Mouse (Mus musculus): Measurements from ENCODE around the gene Gnaq.

Gnaq gene

DNA sequence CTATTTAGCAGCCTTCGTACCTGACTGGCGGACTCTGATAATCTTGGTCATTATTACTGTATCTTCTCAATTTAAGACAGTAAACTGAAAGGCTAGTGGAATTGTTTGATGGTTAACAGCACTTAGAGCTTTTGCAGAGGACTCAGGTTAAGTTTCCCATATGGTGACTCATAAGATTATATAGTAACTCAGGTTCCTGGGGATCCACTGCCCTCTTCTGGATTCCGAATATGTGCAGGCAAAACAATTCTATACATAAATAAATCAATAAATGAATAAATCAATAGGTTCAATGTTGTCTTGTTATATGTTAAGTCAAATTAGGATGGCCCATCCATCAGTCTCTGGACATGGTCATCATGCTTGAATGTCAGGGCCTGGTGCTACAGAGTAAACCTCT, 191.6 kb downstream of the Gnaq start:
- no peak for DNase-seq

DNA sequence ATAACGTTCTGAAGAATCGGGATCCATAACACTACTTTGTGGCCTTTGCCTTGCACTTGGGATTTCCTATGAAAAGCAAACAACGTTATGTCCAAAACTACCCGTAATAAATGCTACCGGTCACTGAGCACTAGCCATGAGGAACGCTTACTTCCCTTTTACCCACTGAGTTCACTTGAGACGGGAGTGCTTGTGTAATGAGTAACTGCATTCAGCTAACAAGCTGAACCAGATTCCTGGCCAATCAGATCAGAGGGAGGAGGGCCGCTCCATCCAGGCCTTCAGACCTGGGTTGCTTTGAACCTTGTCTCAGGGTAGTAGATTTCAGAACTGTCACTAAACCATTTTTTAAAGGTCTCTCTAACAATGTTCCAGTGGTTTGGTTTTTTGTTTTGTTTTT, 193.3 kb downstream of the Gnaq start:
- DNase-seq = peak in 1 of 2 experiments; percentile 23

DNA sequence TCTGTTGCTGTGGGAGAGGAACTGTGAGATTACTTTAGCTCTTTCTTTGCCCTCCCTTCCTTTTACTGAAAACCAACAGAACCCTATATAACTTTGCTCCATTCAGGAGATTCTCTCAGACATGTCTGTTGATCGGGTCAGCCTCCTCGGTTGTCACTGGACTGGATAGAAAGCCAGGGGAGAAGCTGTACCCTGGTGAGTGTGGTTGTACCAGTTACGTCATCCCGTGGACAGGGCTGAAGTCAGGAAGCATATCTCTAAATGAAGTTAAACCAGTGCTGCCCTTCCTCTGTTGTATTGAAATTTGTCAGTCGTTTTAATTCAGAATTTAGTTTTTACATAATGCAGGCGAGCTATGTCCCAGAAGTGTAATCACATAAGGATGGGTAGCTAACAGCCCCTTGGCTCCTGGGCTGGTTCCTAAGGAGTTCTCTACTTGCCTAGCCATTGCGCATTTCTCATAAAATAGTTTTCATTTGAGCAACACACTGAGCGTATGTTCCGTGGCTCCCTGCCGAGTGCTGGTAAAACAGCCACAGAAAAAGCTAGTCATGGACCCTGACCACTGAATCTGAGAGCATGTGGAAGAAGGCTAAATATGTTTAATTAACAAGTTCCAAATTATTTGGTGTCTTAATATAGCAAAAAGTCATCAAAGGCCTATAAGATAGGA, 194.9 kb downstream of the Gnaq start:
- DNase-seq = no peak

DNA sequence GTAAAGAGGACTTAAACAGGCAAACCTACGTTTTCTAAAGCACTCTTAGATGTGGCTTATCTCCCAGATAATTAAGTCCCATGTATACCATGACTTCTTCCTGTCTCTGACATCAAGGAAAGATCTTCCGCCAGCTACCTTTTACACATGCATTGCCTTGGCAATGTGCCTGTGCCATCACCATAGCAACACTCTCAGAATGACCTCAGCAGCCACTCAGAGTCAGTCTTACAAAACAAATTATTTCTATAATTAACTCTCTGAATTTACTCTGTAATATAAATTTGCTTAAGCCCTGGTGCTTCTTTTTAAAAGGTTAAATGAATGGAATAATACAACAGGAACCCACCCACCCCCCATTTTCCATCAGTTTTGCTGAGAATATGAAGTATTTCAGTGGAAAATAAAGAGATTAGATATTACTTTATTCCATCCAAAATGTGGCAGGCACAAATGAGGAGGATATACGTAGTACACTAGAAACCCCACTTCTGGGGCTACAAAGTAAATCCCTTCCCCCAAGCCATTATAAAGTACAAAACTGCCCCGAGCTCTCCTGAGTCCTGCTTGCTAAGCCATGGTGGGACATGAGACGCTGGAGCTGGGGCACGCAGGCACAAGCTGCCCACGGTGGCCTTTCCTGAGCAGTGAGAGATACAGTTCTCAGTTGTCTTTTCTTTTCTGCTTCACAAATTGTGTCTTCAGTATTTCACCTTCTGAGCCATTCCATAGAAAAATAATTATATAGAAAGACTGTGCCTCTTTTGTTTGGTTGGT, 195.6 kb downstream of the Gnaq start:
- peak; percentile 74 to 75 for DNase-seq

DNA sequence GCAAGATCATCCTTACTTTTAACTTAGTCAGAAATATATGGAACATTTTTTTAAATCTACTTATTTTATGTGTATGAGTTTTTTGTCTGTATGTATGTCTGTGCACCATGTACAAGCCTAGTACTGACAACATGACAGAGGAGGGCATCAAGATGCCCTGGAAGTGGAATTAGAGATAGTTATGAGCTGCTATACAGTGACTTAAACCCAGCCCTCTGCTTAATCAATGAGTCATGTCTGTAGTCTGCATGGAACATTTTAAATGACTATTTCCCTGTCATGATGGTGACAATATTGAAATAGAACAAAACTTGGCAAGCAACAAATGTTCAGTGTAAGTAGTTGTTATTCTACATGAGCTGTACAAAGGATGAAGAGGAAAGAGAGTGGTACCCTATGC, 196.4 kb downstream of the Gnaq start:
- no peak for DNase-seq

DNA sequence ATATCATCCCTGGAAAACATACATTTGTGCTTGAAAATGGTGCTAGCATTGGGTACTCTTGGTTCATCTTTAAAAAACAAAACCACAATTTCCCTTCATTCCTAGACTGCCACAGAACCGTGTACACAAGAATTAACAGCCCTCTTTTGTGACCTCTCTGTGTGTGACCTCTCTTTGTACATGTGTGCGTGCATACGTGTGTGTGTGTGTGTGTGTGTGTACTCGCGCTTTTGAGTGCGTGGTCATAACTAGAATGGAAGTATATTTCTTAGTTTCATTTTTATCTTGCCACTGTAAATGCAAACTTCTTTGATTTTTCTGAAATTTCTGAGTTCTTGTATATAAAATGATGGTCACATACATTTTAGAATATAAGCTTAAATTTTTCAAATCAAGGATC, 197.0 kb downstream of the Gnaq start:
- DNase-seq = no peak

DNA sequence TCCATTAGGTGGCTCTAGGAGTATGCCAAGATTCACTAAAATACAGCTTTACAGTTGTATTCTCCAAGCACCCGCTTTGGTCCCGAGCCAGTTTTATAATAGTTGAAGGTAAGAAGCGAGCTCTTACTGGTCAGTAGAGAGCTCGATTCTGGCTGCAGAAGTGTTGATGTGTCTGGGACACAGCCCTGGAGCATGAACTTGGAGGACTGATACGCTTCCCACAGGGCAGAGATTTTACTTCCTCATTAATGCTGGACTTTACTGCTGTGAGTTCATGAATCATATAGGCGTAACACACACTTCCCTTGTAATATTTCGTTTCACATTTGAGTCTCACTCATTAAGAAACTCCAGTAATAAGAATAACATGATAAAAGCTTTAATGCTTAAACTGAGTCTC, 197.5 kb downstream of the Gnaq start:
- no peak for DNase-seq

DNA sequence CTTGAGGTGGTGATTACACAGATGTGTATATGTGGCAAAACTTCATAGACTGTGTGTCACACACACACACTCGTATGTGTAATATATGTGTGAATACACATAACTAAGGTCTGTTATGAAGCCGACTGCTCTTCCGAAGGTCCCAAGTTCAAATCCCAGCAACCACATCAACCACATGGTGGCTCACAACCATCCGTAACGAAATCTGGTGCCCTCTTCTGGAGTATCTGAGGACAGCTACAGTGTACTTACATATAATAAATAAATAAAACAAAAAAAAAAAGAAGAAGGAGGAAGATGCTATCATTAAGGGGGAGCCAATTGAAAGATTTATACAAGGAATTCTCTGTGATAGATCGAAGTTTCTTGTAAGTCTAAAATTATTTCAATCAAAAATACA, 198.4 kb downstream of the Gnaq start:
- DNase-seq = no peak

DNA sequence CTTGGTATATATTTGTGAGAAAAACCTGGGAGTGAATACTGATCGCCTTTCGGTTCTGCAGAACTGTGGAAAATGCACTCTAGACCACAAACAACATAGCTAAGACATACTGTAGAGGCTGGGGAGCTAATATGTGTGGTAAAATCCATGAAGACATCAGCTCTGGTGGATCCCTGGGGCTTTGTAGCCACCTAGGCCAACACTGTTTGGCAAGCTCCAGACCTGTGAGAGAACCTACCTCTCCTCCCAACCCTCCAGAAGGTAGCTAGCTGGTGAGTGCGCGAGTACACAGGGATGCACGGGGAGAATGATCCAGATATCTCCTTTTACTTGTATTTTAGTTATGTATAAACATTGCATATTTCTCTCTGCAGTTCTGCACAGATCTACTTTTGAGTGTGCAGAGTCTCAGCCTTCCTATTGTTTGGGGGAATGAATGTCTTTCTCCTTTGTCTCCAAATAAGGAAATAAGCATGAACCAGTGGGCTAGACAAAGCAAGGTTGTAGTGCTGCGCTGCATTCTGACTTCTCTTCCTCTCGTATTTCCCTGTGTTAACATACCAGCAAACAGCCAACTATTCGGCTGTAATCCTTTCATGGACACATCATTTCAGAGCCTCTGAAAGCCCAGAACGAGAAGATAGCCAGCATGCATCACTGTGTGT, 205.4 kb downstream of the Gnaq start:
- no peak for DNase-seq

DNA sequence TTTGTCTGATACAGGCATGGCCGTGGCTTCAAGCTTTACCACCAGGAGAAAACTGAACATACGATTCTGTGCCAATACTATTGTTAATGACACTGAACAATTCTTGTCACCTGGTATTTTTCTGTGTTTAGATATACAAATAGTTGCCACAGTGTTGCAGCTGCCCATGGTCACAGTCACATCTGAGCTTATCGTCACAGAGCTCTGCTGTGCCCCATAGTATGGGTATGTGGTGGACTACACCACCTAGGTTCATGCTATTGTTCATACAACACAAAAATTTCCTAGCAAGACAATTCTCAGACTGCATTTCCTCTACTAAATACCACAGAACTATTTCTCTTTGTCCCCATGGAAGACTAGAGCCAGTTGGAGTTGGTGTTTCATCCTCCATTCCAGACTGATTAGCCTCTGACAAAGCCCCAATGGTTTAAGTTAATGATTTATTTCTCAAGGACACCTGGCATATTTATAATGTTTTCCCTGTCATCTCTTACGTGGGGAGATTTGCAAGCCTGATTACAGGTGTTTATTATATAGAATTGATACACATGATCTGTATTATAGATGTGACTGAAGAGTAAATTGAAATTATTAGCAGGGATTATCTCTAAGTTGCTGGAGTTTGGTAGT, 207.4 kb downstream of the Gnaq start:
- no peak for DNase-seq

DNA sequence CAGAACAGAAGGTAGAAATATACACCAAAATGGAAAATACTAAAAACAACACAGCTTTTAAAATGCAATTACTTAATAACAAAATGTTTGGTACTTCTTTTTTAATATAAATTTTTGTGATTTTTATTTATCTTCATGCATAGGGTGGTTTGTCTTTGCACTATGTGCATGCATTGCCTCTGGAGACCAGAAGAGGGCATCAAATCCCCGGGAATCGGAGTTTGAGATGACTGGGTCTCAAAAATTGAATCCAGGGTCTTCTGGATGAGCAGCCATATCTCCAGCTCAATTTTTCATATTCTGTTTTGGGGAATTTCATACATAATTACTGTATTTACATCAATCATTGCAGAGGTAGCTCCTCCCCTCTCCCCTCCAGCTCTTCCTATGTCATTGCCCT, 210.1 kb downstream of the Gnaq start:
- DNase-seq = no peak

DNA sequence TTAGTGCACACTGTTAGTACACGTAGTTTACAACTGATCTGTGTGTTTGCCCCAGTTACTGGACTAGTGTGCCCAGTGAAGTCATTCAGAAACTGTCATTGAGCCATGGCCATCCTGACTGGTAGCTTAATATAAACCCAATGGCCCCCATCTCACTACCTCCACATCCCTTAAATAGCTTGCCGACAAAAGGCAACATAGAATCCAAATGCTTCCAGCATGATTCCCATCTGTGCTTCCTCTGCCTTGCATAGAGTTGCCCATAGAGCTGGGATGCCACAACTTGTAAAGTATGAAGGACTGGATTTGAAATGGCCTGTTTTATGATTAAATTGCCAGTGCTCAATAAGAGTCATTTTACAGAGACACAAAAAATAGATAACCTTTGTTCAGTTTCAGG, 212.9 kb downstream of the Gnaq start:
- no peak for DNase-seq

DNA sequence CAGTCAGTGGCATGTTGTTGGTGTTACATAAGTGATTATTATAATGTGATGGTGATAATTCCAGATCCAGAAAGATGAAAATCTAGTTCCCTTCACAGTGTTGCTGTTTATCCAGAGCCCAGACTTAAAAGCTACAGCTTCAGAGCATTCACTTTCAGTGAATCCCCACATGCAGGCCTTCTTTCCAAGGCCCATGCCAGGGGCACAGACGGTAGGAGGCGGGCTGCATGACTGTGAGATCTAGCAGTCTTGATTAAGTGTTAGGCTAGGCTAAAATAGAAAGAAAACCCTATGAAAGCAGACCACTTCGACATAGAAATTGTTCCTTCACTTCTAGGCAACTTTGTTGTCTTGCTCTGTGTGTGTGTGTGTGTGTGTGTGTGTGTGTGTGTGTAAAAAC, 214.4 kb downstream of the Gnaq start:
- no peak for DNase-seq

DNA sequence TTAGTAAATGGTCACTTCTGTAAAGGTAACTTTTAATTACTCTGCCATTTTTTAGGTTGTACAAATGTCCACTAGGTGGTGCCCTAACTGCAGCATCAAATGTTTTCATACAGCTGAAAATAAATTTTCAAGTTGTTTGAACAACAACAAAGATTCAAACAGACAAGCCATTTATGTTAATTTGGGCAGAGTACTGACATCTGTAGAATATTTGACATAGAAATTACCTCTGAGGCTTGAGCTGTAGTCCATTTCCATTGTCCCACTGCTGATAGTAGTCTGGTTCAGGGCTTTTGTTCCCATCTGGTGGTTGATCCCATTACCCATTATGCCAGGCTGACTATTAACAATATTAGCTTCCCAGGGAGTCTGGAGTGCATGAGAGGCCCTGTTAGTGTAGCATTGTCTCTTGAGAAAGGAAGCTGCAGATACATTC, 221.1 kb downstream of the Gnaq start:
- peak; percentile 44 to 52 for DNase-seq

DNA sequence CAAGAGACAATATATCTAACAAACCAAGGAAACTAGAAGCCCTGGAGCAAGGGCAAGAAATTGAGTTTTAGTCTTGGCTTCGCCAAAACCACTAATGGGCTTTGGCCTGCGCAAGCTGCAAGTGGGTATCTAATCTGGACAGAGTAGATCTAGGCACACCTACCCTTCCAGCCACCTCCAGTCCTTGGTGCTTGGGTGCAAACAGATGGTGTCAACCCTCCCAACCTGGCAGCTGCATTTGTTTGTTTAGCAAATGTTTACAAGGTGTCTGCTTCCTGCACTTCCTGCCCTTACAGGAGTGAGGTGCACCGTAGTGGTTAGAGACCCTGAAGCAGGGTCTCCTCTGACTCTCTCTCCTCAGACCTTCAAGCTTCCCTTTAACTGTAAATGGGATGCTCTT, 225.5 kb downstream of the Gnaq start:
- no peak for DNase-seq

DNA sequence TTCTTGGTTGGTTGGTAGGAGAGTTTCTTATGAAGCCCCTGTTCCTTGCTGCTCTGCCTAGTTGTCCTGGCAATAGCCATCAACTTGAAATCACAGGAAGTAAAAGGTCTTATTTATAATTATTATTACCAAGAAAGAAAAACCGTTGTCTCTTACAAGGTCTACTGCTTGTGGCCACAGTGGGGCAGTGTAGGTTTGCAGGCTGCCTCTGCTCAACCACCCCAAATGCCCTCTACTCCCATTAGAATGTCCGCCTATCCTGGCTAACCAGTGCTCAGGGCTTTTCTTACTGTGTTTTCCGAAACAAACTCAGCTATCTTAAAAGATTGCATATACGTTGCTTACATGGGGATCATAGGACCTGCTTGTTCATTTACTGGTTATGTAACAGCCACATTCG, 226.3 kb downstream of the Gnaq start:
- DNase-seq = peak; percentile 11 to 13

DNA sequence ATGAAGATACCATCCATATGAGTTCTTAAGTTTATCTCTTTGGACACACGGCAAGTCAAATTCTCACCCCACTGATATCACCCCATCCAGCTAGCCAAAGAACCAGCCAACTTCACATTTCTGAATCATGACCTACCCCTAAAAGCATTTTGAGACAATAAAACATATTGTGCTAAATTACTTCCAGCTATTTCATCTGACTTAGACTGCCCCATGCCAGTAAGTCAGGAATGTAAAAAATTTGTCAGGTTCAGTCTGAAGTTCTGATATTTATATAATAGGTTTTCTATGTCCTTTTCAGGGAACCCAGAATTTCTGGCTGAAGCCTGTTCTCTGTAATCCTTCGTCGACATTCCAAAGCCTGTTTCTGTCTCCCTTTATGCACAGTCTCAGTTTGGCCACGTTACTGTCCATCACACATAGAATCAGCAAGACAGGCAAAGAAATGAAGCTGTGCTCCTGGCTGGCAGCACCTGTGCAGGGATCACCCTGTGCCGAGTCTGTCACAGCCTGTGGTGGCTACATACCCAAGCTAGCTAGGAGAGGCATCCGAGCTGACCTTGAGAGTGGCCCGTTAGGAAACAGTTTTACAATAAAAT, 233.9 kb downstream of the Gnaq start:
- DNase-seq = no peak

DNA sequence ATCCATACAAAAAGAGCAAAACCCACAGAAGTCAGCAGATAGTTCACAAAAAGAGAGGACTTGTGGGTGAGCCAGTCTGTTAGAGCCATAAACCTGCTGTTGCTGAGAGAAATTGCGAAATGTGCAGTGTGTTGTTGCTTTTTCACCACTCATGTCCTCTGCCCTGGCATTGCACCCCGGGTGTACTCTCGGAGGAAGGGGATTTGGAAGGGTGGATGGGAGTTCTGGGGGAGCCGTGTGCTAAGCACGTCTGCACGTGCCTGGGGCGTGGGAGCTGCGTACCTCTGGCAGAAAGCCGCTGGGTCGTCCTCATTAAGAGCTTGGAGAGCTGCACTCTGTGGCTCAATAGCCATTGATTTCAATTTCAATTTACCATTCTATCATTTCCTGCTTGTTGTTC, 234.6 kb downstream of the Gnaq start:
- no peak for DNase-seq

DNA sequence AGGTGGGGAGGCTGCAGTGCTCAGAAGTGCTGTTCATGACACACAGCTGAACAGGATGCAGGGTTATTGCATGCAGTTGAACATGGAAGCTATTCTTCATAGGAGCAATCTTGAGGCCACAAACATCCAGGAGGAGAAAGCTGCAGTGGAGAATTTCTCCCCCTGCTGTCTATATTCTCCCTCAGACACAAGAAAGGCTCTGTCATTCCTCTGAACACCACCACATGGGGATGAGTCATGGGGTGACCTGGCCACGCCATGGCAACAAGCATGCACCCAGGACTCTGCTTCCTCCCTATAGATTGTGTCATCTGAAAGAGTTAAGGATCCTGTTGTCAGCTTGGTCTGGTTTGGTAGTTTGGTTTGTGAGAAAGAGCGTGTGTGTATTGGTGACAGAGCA, 239.0 kb downstream of the Gnaq start:
- DNase-seq = no peak

DNA sequence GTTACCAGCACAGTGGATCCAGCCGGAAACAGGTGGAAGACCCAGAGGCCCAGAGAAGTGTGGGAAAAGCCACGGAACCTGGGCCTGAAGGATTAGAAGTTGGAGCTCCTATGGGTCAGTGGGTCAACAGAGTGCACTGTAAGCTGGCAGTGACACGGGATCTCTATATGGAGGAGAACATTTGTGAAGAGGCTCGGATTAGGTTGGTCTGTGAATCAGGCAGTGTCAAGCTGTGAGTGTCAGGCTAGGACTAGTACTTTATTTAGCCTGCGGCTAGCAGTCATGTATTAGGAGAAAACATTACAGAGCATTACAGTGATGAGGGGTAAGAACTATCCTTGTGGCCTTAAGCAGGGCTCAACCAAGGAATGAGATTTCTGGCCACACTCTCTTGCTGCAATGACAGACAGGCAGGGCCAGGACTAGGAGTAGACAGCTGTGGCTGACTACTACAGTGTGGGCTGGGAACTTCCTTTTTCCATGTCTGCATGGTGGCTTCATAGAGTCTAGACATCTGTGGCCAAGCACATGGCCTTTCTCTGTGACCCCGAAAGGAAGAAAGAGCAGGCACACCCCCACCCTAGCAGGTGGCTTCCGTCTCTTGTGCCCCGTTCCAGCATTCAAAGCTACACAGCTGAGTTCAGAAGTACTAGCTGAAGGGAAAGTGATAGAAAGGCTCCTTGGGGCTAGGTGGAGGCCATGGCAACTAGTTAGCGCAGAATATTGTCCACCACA, 240.3 kb downstream of the Gnaq start:
- DNase-seq = peak; percentile 43 to 46

DNA sequence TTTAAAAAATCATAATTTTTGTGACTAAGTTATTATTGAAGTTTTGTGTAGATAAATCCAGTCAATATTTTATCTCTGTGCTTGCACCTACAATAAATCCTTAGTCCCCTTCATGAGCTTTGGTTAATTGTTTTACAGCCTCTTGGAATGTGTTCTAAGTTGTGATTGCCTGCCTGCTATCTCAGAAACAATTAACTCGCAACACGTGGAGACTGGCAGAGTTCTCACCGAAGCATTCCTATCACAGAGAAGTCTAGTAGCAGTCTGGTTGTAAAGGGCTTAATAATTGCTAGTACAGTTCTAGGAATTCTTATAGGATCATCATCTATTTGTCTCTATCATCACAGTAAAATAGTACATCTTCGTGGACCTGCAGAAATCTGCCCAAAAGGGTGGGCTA, 243.2 kb downstream of the Gnaq start:
- no peak for DNase-seq

DNA sequence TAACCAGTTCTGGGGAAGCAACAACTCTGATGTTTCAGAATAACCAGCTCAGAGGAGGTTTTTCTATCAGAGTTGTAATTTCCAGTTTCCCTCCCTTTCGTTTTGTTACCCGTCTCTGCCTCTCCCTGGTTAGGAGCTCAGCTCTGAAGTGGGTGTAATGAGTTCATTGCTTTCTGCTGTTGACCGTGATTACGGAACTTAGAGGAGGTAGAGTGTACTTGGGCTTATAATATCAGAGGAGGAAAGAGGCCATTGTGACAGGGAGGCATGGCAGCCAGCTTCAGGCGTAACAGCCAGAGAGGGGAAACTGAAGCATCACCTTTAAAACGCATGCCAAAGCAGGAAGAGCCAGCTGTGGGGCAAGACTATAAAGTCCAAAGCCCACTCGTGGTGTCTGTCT, 245.9 kb downstream of the Gnaq start:
- DNase-seq = no peak

DNA sequence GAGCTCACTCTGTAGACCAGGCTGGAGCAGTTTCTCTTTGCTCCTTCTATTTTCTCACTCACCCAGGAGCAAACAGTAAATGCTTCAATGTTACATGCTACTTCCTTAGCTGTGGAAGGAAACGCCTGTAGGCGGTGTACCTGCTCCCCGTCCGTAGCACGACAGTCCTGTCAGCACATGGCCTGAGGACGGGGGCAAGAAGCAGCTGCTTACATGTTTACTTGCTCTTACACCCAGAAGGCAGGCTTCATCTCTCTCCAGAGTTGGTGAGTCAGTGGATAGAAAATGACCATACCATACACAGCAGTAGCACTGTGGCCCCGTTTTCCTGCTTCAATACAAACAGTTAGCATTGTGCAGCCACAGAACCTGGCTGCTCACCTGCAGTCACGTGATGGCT, 247.1 kb downstream of the Gnaq start:
- DNase-seq = no peak

Measured in B cell, adult 2 months (primary cell).